Mouse (Mus musculus): ENCODE measurements around the gene Mdm1. TPM values are rescaled to one million over a fixed set of nuclear protein-coding genes. Genes with fewer than 3 reads are reported as not detected.

Gene Mdm1
- polyA plus RNA-seq, 1 experiment, result not detected

GRCm38 (mm10) chr10:118103906-118104305 lies 37.7 kb upstream of the Mdm1 start:
- TF ChIP-seq CTCF (IDR thresholded peaks at IDR 0.05; ENCODE audit: insufficient read depth, low read depth, low read length), result no peak
- no peak for TF ChIP-seq POLR2A (IDR thresholded peaks at IDR 0.05; ENCODE audit: insufficient read depth, low read depth, low read length)
- Histone ChIP-seq H3K4me1 (ENCODE audit: control insufficient read depth, insufficient read depth, low read length) (peaks cover 3% of the 10 kb centered on the region), H3K27ac (ENCODE audit: insufficient read depth, low read depth, low read length) (no peak overlapping the region), H3K4me3 (ENCODE audit: insufficient read depth, low read depth, low read length) (no peak overlapping the region)
- 78% methylated on average over 10 of the region's 10 CpGs for whole genome bisulfite sequencing

GRCm38 (mm10) chr10:118107031-118107430 lies 34.6 kb upstream of the Mdm1 start:
- TF ChIP-seq POLR2A (IDR thresholded peaks at IDR 0.05; ENCODE audit: insufficient read depth, low read depth, low read length) (no peak), CTCF (IDR thresholded peaks at IDR 0.05; ENCODE audit: insufficient read depth, low read depth, low read length) (no peak)
- WGBS, result 93% methylated on average over 9 of the region's 9 CpGs
- peaks cover 3% of the 10 kb centered on the region for H3K4me1 ChIP-seq (ENCODE audit: control insufficient read depth, insufficient read depth, low read length)
- H3K4me3 ChIP-seq (ENCODE audit: insufficient read depth, low read depth, low read length), result no peak overlapping the region
- no peak overlapping the region for H3K27ac ChIP-seq (ENCODE audit: insufficient read depth, low read depth, low read length)

GRCm38 (mm10) chr10:118110006-118110920 lies 31.3 kb upstream of the Mdm1 start:
- WGBS, result 47% methylated on average over 8 of the region's 8 CpGs
- Histone ChIP-seq H3K4me3 (ENCODE audit: insufficient read depth, low read depth, low read length) (no peak overlapping the region), H3K27ac (ENCODE audit: insufficient read depth, low read depth, low read length) (no peak overlapping the region), H3K4me1 (ENCODE audit: control insufficient read depth, insufficient read depth, low read length) (peaks cover 7% of the 10 kb centered on the region)
- TF ChIP-seq CTCF (IDR thresholded peaks at IDR 0.05; ENCODE audit: insufficient read depth, low read depth, low read length), result no peak
- no peak for TF ChIP-seq POLR2A (IDR thresholded peaks at IDR 0.05; ENCODE audit: insufficient read depth, low read depth, low read length)

- TF ChIP-seq CTCF (IDR thresholded peaks at IDR 0.05; ENCODE audit: insufficient read depth, low read depth, low read length) (no peak), POLR2A (IDR thresholded peaks at IDR 0.05; ENCODE audit: insufficient read depth, low read depth, low read length) (no peak)
- Histone ChIP-seq H3K27ac (ENCODE audit: insufficient read depth, low read depth, low read length) (no peak overlapping the region), H3K4me3 (ENCODE audit: insufficient read depth, low read depth, low read length) (no peak overlapping the region), H3K4me1 (ENCODE audit: control insufficient read depth, insufficient read depth, low read length) (peaks cover 7% of the 10 kb centered on the region)
- WGBS, result 78% methylated on average over 7 of the region's 7 CpGs
These were observed 30.7 kb upstream of the Mdm1 start for GRCm38 (mm10) chr10:118110921-118111301.

GRCm38 (mm10) chr10:118111621-118112020 lies 30.0 kb upstream of the Mdm1 start:
- peaks cover 7% of the 10 kb centered on the region for H3K4me1 ChIP-seq (ENCODE audit: control insufficient read depth, insufficient read depth, low read length)
- H3K27ac ChIP-seq (ENCODE audit: insufficient read depth, low read depth, low read length), result no peak overlapping the region
- 39% methylated on average over 7 of the region's 7 CpGs for WGBS
- no peak overlapping the region for H3K4me3 ChIP-seq (ENCODE audit: insufficient read depth, low read depth, low read length)
- TF ChIP-seq CTCF (IDR thresholded peaks at IDR 0.05; ENCODE audit: insufficient read depth, low read depth, low read length), result no peak
- TF ChIP-seq POLR2A (IDR thresholded peaks at IDR 0.05; ENCODE audit: insufficient read depth, low read depth, low read length), result no peak

GRCm38 (mm10) chr10:118112294-118112893 lies 29.2 kb upstream of the Mdm1 start:
- Histone ChIP-seq H3K27ac (ENCODE audit: insufficient read depth, low read depth, low read length) (no peak overlapping the region), H3K4me3 (ENCODE audit: insufficient read depth, low read depth, low read length) (no peak overlapping the region), H3K4me1 (ENCODE audit: control insufficient read depth, insufficient read depth, low read length) (peaks cover 7% of the 10 kb centered on the region)
- no peak for TF ChIP-seq POLR2A (IDR thresholded peaks at IDR 0.05; ENCODE audit: insufficient read depth, low read depth, low read length)
- TF ChIP-seq CTCF (IDR thresholded peaks at IDR 0.05; ENCODE audit: insufficient read depth, low read depth, low read length), result no peak
- 82% methylated on average over 11 of the region's 11 CpGs for WGBS

- WGBS, result 37% methylated on average over 9 of the region's 9 CpGs
- H3K4me3 ChIP-seq (ENCODE audit: insufficient read depth, low read depth, low read length), result no peak overlapping the region
- peaks cover 7% of the 10 kb centered on the region for H3K4me1 ChIP-seq (ENCODE audit: control insufficient read depth, insufficient read depth, low read length)
- H3K27ac ChIP-seq (ENCODE audit: insufficient read depth, low read depth, low read length), result no peak overlapping the region
- no peak for TF ChIP-seq POLR2A (IDR thresholded peaks at IDR 0.05; ENCODE audit: insufficient read depth, low read depth, low read length)
- no peak for TF ChIP-seq CTCF (IDR thresholded peaks at IDR 0.05; ENCODE audit: insufficient read depth, low read depth, low read length)
These were observed 28.3 kb upstream of the Mdm1 start for GRCm38 (mm10) chr10:118113256-118113682.

GRCm38 (mm10) chr10:118114271-118114670 lies 27.3 kb upstream of the Mdm1 start:
- TF ChIP-seq CTCF (IDR thresholded peaks at IDR 0.05; ENCODE audit: insufficient read depth, low read depth, low read length) (no peak), POLR2A (IDR thresholded peaks at IDR 0.05; ENCODE audit: insufficient read depth, low read depth, low read length) (no peak)
- Histone ChIP-seq H3K4me1 (ENCODE audit: control insufficient read depth, insufficient read depth, low read length) (peaks cover 7% of the 10 kb centered on the region), H3K27ac (ENCODE audit: insufficient read depth, low read depth, low read length) (no peak overlapping the region), H3K4me3 (ENCODE audit: insufficient read depth, low read depth, low read length) (no peak overlapping the region)
- WGBS, result 73% methylated on average over 1 of the region's 1 CpGs

GRCm38 (mm10) chr10:118116456-118116855 lies 25.2 kb upstream of the Mdm1 start:
- 100% methylated on average over 2 of the region's 2 CpGs for WGBS
- TF ChIP-seq POLR2A (IDR thresholded peaks at IDR 0.05; ENCODE audit: insufficient read depth, low read depth, low read length), result no peak
- TF ChIP-seq CTCF (IDR thresholded peaks at IDR 0.05; ENCODE audit: insufficient read depth, low read depth, low read length), result no peak
- H3K4me1 ChIP-seq (ENCODE audit: control insufficient read depth, insufficient read depth, low read length), result peaks cover 7% of the 10 kb centered on the region

More at GRCm38 (mm10) chr10:118116456-118116855, 25.2 kb upstream of the Mdm1 start:
- H3K4me3 ChIP-seq (ENCODE audit: insufficient read depth, low read depth, low read length), result no peak overlapping the region
- no peak overlapping the region for H3K27ac ChIP-seq (ENCODE audit: insufficient read depth, low read depth, low read length)
